Mouse (Mus musculus) forebrain, embryonic 11.5 days (tissue): Measurements from ENCODE around the gene Dbi. TPM values are rescaled to one million over a fixed set of nuclear protein-coding genes. Genes with fewer than 3 reads are reported as not detected.

Experiments
- ATAC-seq: fragments of 200-750 bp; cut with Nextera tagmentation; replicated peaks from 2 replicates; pipeline ENCODE4 v1.8.0; 2017; ENCODE audit warnings: moderate TSS enrichment; ENCODE audit not compliant: low FRiP score
- DNase-seq: peaks from one replicate; pipeline ENCODE4 v3.0.0-alpha.2; 2017; ENCODE audit warnings: low spot score
- H3K27ac ChIP-seq: fragments of 300-500 bp; sonication (generic); 2 replicates; pipeline ENCODE4 v1.5.1; 2014; ENCODE audit warnings: low read depth, low read length
- H3K27me3 ChIP-seq: fragments of 300-500 bp; sonication (generic); 2 replicates; pipeline ENCODE4 v1.6.1; 2014; ENCODE audit warnings: mild to moderate bottlenecking, low read length, mixed read lengths; ENCODE audit not compliant: control insufficient read depth, insufficient read depth
- H3K36me3 ChIP-seq: fragments of 300-500 bp; sonication (generic); 2 replicates; pipeline ENCODE4 v1.6.1; 2014; ENCODE audit warnings: mild to moderate bottlenecking, low read length, moderate library complexity, mixed read lengths; ENCODE audit not compliant: control insufficient read depth, insufficient read depth
- H3K4me1 ChIP-seq: fragments of 300-500 bp; sonication (generic); replicated peaks from 2 replicates; pipeline ENCODE4 v1.6.1; 2014; ENCODE audit warnings: low read length, mixed read lengths; ENCODE audit not compliant: control insufficient read depth, insufficient read depth
- H3K4me2 ChIP-seq: fragments of 300-500 bp; sonication (generic); 2 replicates; pipeline ENCODE4 v1.6.1; 2014; ENCODE audit warnings: low read depth, mild to moderate bottlenecking, low read length, moderate library complexity, mixed read lengths; ENCODE audit not compliant: severe bottlenecking
- H3K4me3 ChIP-seq: fragments of 300-500 bp; sonication (generic); 2 replicates; pipeline ENCODE4 v1.5.1; 2014; ENCODE audit warnings: low read depth, low read length
- H3K9ac ChIP-seq: fragments of 300-500 bp; sonication (generic); 2 replicates; pipeline ENCODE4 v1.6.1; 2014; ENCODE audit warnings: low read length
- H3K9me3 ChIP-seq: fragments of 300-500 bp; sonication (generic); 2 replicates; pipeline ENCODE4 v1.6.1; 2016; ENCODE audit warnings: low read length, mixed read lengths; ENCODE audit not compliant: control insufficient read depth
- WGBS: fragments of 180-500 bp; shearing (Covaris S2); extraction: QIAGEN DNeasy Blood & Tissue Kit; methylation state at CpG from one replicate; pipeline ENCODE4 v1.1.7; 2014; 5-methylcytosine and 5-hydroxymethylcytosine counted together
- polyA plus RNA-seq: library from polyadenylated mRNA; unstranded; fragments of >200 nt; fragmentation: Nextera tagmentation; extraction: Ambion mirVana; gene quantifications from 2 replicates; pipeline ENCODE4 v1.2.1, GENCODE M21; 2014

Gene Dbi
- polyA plus RNA-seq, 1 experiment from 2014 or later, result 824 TPM

DNA sequence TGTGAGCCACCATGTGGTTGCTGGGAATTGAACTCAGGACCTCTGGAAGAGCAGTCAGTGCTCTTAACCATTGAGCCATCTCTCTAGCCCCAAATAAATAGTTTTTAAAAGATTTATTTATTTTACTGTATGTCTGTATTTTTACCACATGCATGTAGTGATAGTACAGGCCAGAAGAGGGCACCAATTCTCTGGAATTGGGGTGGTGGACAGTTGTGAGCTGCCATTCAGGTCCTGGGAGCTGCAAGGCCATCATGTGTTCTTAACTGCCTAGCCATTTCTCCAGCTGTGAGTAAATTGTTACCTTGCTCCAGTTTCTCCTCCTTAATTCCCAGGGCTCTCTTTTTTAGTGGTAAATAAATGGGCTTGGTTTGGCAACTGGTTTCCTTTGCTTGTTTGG lies 33.4 kb upstream of the Dbi start:
- H3K27me3 ChIP-seq, result no peaks in the 10 kb centered on the region
- no peak overlapping the region for H3K27ac ChIP-seq
- no peak overlapping the region for H3K9ac ChIP-seq
- DNase-seq (no peak), ATAC-seq (no peak)
- no peaks in the 10 kb centered on the region for H3K9me3 ChIP-seq
- H3K4me2 ChIP-seq, result no peak overlapping the region
- no peak overlapping the region for H3K4me3 ChIP-seq
- no peaks in the 10 kb centered on the region for H3K36me3 ChIP-seq
- H3K4me1 ChIP-seq, result no peaks in the 10 kb centered on the region

DNA sequence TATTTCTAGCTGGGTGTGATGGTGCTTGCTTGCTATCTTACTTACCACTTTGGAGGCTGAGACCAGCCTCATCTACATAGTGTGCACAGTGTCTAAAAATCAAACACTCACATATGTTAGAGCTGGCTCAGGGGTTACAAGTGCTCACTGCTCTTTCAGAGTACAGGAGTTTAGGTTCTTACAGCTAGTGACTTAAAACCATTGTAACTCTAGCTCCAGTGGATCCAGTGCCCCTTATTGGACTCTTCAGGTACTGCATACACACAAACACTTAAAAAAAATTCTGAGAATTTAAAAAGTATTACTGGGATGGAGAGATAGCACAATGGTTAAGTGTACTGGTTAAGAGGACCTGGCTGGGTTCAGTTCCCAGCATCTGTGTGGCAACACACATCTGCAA lies 26.1 kb upstream of the Dbi start:
- Histone ChIP-seq H3K27me3 (no peaks in the 10 kb centered on the region), H3K4me1 (no peaks in the 10 kb centered on the region), H3K27ac (no peak overlapping the region), H3K4me2 (no peak overlapping the region), H3K9ac (no peak overlapping the region), H3K9me3 (no peaks in the 10 kb centered on the region), H3K36me3 (no peaks in the 10 kb centered on the region), H3K4me3 (no peak overlapping the region)
- ATAC-seq, result no peak
- no peak for DNase-seq

DNA sequence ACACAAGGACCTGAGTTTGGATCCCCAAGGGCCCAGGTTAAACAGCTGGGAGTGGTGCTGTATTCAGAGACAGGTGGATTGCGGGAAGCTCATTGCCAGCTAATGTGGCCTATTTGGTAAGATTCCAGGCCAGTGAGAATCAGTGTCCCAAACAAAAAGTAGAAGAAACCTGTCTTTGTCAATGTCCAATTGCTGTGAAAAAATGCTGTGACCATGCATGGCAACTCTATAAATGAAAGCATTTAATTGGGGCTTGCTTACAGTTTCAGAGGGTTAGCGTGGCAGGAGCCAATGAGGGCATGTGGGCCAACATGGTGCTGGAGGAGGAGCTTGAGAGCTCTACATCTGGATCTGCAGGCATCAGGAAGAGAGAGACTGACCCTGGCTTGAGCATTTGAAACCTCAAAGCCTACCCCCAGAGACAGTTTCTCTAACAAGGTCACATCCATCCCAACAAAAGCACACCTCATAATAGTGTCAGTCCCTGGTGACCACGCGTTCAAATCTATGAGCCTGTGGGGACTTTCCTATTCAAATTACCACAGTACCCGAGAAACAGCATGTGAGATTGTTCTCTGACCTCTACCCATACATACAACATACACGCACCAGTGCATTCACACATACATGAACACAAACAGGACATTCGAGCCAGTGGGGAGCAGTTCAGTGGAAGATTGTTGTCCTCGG lies 24.8 kb upstream of the Dbi start:
- Histone ChIP-seq H3K36me3 (no peaks in the 10 kb centered on the region), H3K4me1 (no peaks in the 10 kb centered on the region), H3K4me3 (no peak overlapping the region), H3K4me2 (no peak overlapping the region), H3K9me3 (no peaks in the 10 kb centered on the region), H3K27ac (no peak overlapping the region), H3K27me3 (no peaks in the 10 kb centered on the region), H3K9ac (no peak overlapping the region)
- ATAC-seq (no peak), DNase-seq (no peak)
- WGBS, result 86% methylated on average over 8 of the region's 8 CpGs

DNA sequence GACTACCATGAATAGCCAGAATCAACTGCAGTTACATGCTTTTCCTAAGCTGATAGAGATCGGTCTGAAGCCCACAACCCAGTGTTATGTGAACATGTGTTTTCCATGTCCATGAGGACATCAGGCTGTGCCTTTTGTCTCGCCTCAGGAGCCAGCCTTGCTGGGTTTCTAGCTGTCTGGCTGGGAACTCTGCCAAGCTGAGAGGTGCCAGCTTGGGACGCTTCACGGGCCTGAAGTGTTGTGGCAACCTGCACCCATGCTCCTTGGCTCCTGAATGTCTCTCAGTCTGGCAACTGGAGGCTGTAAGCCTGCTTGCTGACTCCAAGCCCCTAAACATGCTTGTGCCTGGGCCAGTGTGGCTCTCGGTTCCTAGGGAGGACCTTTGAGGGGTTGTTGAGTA lies 21.7 kb upstream of the Dbi start:
- Histone ChIP-seq H3K27me3 (no peaks in the 10 kb centered on the region), H3K27ac (no peak overlapping the region), H3K36me3 (no peaks in the 10 kb centered on the region), H3K4me3 (no peak overlapping the region), H3K9ac (no peak overlapping the region), H3K4me2 (no peak overlapping the region), H3K4me1 (no peaks in the 10 kb centered on the region), H3K9me3 (no peaks in the 10 kb centered on the region)
- ATAC-seq (no peak), DNase-seq (no peak)
- WGBS, result 86% methylated on average over 5 of the region's 5 CpGs

DNA sequence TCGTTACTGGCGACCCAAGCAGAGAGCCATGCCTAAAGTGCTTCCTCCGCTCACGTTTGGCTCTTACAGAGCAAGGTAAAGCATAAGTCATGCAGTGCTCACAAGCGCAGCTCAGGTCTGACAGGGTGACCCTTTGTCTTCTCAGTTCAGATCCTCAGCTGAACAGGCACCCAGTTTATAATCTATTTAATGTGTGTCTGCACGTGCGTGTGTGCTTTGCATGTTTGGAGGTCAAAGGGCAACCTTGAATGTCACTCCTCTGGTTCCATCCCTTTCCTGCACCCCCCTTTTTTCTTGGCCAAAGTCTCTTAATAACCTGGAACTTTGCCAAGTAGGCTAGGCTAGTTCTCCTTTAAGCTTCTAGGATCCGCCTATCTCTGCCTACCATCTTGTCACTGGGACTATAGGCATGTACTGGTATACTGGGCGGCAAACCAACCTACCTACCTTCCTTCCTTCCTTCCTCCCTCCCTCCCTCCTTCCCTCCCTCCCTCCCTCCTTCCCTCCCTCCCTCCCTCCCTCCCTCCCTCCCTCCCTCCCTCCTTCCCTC lies 19.3 kb upstream of the Dbi start:
- peaks cover 2% of the 10 kb centered on the region; the same call in 1 of the 2 replicates for H3K27me3 ChIP-seq
- WGBS, result 91% methylated on average over 9 of the region's 9 CpGs
- no peak for DNase-seq

DNA sequence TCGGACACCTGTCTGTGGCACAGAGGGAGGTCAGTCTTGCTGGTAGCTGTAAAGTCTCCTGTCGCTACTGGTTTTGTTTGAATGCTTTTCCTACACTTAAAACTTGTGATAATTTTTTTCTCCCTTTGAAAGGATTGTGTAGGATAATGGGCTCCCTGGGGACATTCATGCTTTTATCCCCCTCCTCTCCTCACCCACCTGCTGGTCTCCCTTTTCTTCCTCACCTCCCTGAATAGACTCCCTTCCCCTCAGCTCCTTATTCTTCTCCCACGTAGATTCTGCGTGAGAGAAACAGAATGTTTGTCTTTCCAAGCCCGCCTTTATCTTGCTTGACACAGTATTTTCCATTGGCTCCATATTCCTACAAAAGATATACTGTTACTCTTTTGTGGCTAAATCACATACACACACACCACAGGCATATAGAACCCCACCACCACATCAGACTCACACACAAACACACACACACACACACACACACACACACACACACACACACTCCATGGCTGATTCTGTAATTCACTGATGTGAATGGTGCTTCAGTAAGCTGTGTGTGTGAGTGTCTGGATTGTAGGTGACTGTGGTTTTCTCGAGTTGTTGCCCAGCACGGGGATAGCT lies 18.2 kb upstream of the Dbi start:
- no peak for DNase-seq
- peaks cover 2% of the 10 kb centered on the region; the same call in 1 of the 2 replicates for H3K27me3 ChIP-seq
- H3K4me3 ChIP-seq, result no peak overlapping the region
- H3K4me2 ChIP-seq, result no peak overlapping the region
- H3K36me3 ChIP-seq, result no peaks in the 10 kb centered on the region
- 29% methylated on average over 7 of the region's 7 CpGs for WGBS
- no peak overlapping the region for H3K27ac ChIP-seq
- H3K4me1 ChIP-seq, result no peaks in the 10 kb centered on the region
- H3K9me3 ChIP-seq, result no peaks in the 10 kb centered on the region
- no peak overlapping the region for H3K9ac ChIP-seq
- peak; percentile 41; the same call in 1 of the 2 replicates for ATAC-seq

More for the DNA sequence above, 19.3 kb upstream of the Dbi start:
- Histone ChIP-seq H3K27ac (no peak overlapping the region), H3K9me3 (no peaks in the 10 kb centered on the region), H3K4me2 (no peak overlapping the region), H3K36me3 (no peaks in the 10 kb centered on the region), H3K9ac (no peak overlapping the region), H3K4me1 (no peaks in the 10 kb centered on the region), H3K4me3 (no peak overlapping the region)
- ATAC-seq, result 0 out of 2 replicates have a peak, but pooled peaks have one; percentile 20

DNA sequence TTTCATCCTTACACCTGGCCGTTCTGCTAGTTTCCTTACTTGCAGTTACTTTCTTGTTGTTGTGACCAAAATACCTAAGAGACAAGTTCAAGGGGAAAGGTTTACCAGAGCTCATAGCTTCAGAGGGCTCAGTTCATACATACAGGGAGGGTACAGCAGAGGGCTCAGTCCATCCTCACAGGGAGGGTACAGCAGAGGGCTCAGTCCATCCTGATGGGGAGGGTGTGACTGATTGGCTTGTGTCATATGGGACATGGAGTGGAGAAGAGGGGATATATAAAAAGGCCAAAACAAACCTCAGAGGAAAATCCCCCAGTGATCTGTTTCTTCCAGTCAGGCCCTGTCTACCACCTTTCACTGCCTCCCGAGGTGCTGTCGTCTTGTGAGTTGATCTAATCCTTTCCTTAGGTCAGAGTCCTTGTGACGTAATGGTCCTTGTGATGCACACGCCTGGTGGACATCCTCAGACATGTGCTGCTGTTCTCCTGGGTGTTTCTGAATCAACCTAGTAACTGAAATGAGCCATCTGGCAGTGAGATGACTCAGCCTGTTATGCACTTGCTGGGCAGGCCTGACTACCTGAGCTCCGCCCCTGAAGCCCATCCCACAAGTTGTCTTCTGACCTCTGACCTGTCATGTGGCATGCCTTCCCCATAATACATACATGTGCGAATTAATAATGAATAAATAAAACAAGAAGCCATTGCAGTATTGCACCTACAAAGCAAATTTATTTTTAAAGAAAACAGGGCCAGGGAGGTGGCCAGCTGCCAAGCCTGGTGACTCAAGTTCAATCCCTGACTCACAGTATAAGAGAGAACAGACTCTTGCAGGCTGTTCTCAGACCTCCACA lies 15.3 kb upstream of the Dbi start:
- no peak overlapping the region for H3K9ac ChIP-seq
- 86% methylated on average over 7 of the region's 7 CpGs for WGBS
- H3K4me2 ChIP-seq, result no peak overlapping the region
- no peak for DNase-seq
- no peak overlapping the region for H3K27ac ChIP-seq
- ATAC-seq, result no peak
- peaks cover 2% of the 10 kb centered on the region; the same call in 1 of the 2 replicates for H3K27me3 ChIP-seq
- H3K4me3 ChIP-seq, result no peak overlapping the region
- no peaks in the 10 kb centered on the region for H3K4me1 ChIP-seq
- H3K9me3 ChIP-seq, result no peaks in the 10 kb centered on the region
- no peaks in the 10 kb centered on the region for H3K36me3 ChIP-seq

DNA sequence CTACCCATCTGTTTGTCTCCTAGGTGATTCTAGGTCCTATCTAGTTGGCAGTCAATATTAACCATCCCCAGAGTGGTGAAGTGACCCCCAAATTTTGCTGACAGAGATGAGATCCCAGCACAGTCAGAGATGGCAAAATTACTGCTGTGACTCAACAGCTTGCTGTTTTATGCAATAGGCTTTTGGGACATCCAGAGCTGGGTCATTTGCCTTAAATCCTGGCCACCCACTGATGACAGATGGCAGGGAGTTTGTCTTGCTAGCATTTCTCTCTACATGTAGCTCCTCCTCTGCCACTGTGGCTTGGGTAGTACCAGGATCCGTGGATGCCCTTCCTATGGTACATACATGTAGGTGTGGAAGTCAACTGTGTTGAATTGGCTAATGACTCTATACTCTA lies 11.5 kb upstream of the Dbi start:
- Histone ChIP-seq H3K27ac (no peak overlapping the region), H3K4me1 (no peaks in the 10 kb centered on the region), H3K4me2 (no peak overlapping the region), H3K4me3 (no peak overlapping the region), H3K9ac (no peak overlapping the region), H3K36me3 (no peaks in the 10 kb centered on the region), H3K27me3 (peaks cover 2% of the 10 kb centered on the region; the same call in 1 of the 2 replicates), H3K9me3 (no peaks in the 10 kb centered on the region)
- no peak for DNase-seq
- WGBS, result 83% methylated on average over 1 of the region's 1 CpGs
- no peak for ATAC-seq
